Mouse (Mus musculus) lung, adult 2 months (tissue): ENCODE results near the gene Bbx.

Source experiments
- CTCF ChIP-seq: fragments of 200-500 bp; IDR thresholded peaks from 2 replicates; pipeline ENCODE4 v1.5.1; 2011; ENCODE audit warnings: mild to moderate bottlenecking, low read length, control low read depth; ENCODE audit not compliant: insufficient read depth
- POLR2A ChIP-seq: fragments of 200-500 bp; IDR thresholded peaks from 2 replicates; pipeline ENCODE4 v1.6.1; 2011; ENCODE audit warnings: low read depth, mild to moderate bottlenecking, control low read depth, low read length, borderline replicate concordance; ENCODE audit errors: extremely low read depth

DNA sequence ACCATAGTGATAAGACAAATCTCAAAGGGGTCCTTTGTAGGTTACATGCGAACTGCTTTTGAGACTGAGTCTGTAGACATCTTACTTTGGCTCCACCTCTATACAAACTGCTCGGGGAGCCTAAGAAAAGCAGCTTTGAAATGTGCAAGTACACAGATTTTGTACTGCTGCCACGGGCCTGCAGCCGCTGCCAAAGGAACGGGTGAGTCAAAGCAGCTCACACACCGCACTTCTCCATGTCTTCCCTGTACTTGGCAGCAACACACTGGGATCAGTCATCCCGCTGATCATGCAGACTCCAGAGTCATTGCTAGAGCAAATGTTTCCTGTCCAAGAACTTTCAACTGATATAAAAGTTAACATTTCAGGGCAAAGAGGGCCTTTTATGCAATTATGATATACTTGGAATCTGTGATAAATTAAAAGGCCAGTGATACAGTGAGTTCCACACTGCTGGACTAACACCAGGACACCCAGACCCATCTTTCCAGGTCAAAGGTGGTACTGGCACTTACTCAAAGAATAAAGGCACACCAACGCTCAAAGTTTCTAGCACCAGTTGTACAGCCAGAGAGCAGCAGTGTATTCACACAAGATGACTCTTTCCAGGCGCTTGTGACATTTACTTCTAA, 122.7 kb downstream of the Bbx start:
- TF ChIP-seq CTCF (no peak), POLR2A (no peak)
